Mouse (Mus musculus): ENCODE measurements around the gene Sod1.

Gene Sod1

DNA sequence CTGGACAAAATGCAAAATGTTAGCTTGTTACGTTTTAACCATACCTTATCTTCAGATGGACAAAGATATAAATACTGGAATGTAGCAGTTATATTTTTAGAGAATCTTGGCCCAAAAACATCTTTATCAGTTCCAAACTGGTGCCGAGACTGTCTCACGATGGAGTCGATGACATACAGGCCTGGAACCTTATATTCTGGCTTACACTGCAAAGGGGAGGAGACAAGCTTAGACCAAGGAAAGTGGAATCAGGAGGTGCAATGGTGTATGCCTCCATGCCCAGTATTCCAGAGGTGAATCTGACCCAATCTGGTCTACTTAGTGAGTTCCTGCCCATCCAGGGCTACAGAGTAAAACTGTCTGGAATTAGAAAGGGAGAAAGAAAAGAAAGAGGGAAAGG, 39.5 kb downstream of the Sod1 start:
- no peak for DNase-seq

DNA sequence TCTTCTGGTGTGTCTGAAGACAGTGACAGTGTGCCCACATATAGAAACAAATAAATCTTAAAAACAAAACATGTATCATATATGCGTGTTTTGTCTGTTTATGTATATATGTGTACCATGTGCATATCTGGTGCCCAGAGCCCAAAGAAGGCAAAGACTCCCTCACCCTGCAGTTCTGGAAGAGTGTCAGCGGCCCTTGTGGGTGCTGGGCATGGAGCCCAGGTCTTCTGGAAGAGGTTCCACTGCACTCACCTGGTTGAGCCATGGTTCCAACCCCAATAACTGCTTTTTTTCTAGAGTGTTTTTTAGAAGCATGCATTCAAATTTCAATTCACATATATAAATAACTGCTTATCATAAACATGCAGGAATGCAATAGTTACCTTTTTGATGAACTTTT, 41.2 kb downstream of the Sod1 start:
- no peak for DNase-seq

DNA sequence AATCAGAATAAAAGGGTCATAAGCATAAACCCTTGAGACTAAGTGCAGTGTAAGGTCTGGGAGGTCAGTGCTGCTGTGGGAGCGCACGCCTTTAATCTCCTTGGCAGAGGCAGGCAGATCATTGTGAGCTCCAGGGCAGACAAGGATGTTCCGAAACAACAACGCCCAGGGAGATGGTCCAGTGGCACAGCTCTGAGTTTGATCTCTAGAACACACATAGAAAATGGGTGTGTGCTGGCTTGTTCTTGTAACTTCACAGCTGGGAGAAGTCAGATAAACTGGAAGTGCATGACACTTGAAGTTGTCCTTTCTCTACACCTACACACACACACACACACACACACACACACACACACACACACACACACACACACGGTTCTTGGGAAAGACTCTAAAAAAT, 43.5 kb downstream of the Sod1 start:
- DNase-seq = no peak

DNA sequence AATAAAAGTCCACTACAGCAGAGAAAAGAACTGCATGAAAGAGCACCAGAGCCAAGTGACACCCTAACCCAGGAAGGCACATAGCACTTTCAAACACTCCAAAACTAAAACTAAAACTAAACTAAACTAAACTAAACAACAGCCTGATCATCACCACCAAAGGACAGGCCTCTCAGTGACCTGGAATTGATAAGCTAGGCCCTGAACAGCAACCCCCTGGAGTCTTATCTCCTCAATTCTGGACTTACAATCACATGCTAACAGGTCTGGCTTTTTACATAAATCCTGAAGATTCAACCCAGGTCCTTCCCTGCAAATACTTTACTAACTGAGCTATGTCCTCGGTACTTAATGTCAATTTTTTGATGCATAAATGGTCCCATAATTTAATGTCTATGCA, 44.6 kb downstream of the Sod1 start:
- DNase-seq = no peak

DNA sequence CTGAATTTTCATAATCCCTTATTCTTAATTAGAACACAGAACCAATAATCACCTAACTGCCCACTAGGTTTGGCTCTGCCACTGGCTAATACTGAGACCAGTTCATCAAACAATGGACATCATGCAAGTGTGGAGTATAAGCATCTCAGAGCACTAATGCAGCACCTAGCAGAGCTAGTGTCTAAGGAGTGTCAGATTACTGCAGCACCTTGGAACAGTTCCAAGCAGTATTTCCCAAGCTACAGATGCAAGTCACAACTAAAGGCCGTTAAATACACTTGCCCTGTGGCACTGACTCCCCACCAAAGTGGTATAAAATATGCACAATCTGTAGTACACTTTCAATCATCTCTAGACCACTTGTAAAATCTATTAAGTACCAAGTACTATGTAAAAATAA, 46.0 kb downstream of the Sod1 start:
- no peak for DNase-seq

DNA sequence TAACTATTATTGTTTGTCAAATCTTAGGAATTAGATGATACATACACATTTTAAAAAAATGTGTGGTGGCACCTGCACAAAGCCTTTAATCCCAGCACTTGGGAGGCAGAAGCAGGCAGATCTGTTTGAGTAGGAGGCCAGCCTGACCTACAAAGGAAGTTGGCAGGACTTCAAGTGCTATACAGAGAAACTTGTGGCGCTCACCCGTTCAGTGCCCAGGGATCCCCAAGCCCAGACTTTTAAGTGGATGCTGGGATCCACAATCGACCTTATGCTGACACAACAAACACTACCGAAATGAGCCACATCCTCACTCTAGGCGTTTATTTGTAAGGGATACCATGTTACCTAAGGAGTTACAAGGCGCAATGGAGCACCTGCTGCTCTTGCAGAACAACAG, 55.0 kb downstream of the Sod1 start:
- DNase-seq = no peak

All from right cerebral cortex, postnatal 4 days (tissue).